Mouse (Mus musculus) NIH3T3 (cell line): ENCODE measurements at regions not wholly inside any gene's neighbourhood (a gene's known extent, or its start where the extent isn't known, plus 50 kb on each side); places are given as distances from the start of the nearest gene placed in this dataset.

Experiments
- DNase-seq: peaks from one replicate; pipeline ENCODE4 v3.0.0-alpha.2; 2012; ENCODE audit warnings: low read depth

GRCm38 (mm10) chr1:70967701-70968100 is 135.2 kb downstream of the Bard1 start:
- no peak for DNase-seq

GRCm38 (mm10) chr1:70964016-70964415 is 138.9 kb downstream of the Bard1 start:
- no peak for DNase-seq

- peak; percentile 5 for DNase-seq
These were observed 156.4 kb downstream of the Bard1 start for GRCm38 (mm10) chr1:70946564-70946963.
